Mouse (Mus musculus) lung, postnatal 36 days (tissue): Measurements from ENCODE around the gene Anxa10.

Experiments
- DNase-seq: peaks from one replicate; pipeline ENCODE4 v3.0.0; 2022; ENCODE audit warnings: mixed read lengths

The Anxa10 gene

DNA sequence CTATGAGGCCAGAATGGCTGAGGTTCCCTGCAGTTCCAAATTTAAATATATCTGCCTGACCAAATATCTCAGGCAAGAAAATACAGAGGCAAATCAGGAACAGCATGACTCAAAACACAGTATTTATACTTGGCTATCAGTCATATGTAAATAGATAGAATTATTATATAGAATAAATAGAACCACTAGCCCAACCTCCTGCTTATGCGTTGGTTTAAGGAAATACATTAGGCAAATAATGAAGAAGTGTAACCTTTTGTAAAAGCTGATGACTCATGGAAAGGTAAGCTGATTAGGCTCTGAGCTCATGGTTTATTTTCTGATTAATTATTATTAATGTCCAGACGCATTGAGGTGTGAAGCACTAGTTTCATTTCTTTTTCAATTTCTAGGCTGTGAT lies at the start of gene Anxa10:
Gene Anxa10 (minus strand): TSS at position 53 of the 400 bp plus-strand sequence.
- no peak for DNase-seq

GRCm38 (mm10) chr8:62132662-62133366 lies 9.9 kb upstream of the Anxa10 start:
- DNase-seq = no peak

DNA sequence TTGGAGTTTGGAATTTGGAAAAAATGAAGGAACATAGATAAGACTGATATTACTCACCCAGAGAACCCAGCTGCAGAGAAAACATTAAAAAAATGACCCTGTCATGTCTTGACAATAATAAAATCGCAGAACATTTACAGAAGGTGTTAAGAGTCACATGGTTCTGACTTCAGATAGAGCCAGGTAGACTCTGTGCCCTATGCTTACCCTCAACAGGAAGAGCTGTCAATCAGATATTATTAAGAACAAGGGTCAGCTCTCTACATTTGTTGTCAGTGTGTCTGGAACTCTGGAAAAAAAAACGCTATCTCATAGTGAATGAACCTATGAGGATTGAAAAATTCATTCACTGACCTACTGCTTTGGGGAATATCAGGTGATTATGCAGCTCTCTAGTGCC lies 25.7 kb downstream of the Anxa10 start:
- DNase-seq = no peak

DNA sequence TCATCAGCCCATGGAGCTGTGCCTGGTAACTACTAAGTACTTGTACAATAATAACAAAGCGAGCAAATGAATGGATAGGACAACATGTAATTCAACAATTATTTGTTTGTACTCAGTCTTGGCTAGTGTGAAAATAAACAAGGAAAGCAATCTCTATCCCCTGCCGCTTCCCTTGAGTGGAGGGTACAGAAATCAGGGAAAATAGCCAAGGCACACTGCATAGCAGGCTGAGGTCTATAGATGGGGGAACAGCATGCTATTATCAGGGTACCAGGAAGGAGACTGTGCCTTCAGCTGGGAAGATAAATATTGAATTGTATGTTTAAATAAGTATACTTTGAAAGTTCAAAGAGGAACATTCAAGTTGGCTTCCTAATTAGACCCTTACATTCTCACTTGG lies 41.1 kb downstream of the Anxa10 start:
- no peak for DNase-seq

GRCm38 (mm10) chr8:62080195-62080802 lies 42.7 kb downstream of the Anxa10 start:
- peak; percentile 18 for DNase-seq

- no peak for DNase-seq
Measured at GRCm38 (mm10) chr8:62068305-62068704, 54.6 kb downstream of the Anxa10 start.

DNA sequence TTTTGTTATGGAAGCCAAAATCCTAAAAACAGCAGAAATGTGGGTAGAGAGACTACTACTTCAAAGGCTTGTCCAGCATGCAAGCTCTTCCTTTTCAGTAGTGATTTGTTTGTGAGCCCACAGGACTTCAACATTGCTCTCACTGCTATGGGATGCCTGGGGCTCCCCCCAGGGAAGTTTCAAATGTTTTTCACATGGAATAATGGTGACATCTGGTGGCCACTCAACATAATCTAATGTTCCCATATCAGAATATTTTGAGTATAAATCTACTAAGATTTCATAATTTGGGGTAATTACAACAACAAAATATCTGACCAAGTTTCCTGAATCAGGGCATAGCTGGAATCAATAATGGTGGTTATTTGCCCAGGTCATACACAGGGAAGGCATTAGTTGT lies 62.6 kb downstream of the Anxa10 start:
- no peak for DNase-seq

DNA sequence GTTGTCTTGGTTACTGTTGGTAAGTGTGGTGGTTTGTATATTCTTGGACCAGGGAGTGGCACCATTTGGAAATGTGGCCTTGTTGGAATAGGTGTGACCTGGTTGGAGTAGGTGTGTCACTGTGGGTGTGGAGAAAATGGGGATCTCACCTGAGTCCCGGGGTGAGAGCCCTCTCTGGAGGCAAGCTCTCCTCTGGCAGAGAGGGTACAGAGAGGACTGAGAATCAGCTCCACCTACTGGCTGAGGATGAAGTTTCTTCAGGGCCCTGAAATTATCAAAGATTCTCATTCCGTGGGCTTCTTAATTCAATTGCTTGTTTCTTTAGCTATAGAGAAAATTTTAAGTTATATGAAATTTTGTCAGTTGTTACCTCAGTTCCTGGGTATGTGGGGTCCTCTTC lies 76.1 kb downstream of the Anxa10 start:
- DNase-seq = peak; percentile 8

DNA sequence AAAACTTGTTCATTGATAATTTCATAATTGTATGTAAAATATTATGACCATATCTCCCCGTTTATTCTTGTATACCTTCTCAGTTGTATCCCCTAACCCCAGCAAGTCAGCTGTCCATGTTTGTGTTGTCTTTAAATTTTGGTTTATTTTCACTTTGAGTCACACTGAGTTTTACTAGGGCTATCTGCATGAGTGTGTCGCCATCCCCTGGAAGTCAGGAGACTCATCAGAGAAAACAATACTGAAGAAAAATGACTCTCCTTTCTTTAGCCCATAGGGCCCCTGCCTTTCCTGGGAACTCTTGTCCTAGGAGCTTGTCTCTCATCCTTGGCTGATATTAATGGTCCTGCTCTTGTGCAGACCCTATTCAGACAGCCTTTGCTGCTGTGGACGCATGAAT lies 88.6 kb downstream of the Anxa10 start:
- no peak for DNase-seq

- DNase-seq = peak; percentile 3
Measured at GRCm38 (mm10) chr8:62014582-62014981, 108.4 kb downstream of the Anxa10 start.

DNA sequence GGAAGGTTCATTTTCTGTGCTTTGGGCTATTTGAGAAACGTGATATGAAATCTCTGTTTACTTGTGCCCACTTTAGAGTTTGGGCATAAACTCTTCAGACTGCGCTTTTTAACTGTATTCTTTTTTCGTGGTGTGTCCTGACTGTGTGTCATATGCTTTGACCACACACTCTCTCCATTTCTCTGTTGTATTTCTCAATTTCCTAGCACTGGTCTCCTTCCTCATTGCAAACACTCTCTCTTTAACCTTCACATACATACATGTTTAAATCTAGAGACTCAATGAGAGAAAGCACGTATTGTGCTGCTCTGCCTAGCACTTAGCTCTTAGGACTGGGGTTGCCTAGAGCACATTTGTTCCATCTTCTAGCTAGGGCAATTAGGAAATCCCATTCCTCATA lies 108.8 kb downstream of the Anxa10 start:
- DNase-seq = peak; percentile 10
